Mouse (Mus musculus) erythroid progenitor cell, adult 5-6 weeks (primary cell): Measurements from ENCODE around the gene Atf5. TPM values are rescaled to one million over a fixed set of nuclear protein-coding genes. Genes with fewer than 3 reads are reported as not detected.

Experiments used
- ATAC-seq: replicated peaks from 2 replicates; pipeline ENCODE4 v1.8.0; 2016; ENCODE audit warnings: moderate number of reproducible peaks, mild to moderate bottlenecking, moderate TSS enrichment, inconsistent platforms; ENCODE audit not compliant: poor library complexity, low FRiP score, severe bottlenecking
- total RNA-seq, 2 experiments: library from RNA; stranded (forward) in 1 of 2; stranded (reverse) in 1 of 2; fragments of 150-400 nt in 1 of 2; fragments of 186-747, 209-891 nt in 1 of 2; gene quantifications; 2 replicates each; pipeline versions ENCODE4 v1.2.3 to v1.2.4; 2015 to 2017; ENCODE audit warnings: low replicate concordance in 2 of 2

Gene Atf5
- total RNA-seq, 2 experiments from 2014 or later, result 2.8 to 3.4 TPM

DNA sequence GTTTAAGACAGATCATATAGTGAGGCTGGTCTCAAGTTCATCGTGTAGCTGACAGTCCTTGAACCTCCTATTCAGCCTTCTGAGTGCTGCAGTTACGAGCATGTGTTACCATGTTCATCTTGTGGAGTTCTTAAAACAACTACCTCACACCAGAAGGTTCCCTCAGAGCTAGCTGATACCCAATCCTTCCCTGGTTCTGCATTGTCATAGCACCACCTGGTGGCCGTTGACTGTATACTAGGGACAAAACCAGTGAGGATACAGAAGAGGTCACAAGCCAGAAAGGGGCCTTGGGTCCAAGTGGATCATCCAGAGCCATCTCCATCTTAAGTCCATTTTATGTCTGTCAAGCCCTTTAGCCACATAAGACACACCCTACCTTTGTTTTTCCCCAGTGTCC is 8.4 kb upstream of the Atf5 start:
- peak; percentile 68 for ATAC-seq

DNA sequence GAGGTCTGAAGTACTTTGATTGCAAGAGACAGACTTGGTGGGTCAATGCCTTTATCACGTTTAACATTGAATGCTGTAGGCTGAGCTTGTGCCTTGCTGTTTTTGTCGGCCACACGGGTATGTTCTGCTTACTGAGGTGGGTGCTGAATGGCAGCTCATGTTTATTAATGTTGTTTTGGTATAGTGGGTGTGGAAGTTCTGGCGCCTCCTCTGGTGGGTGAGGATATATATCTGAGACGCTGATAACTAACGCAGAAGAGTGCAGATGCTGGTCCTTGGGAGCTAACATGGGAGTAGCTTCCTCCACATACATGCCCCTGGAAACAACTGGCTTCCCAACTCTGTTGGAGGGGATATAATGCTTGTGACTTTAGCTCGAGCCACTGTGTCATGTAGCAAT is 7.0 kb upstream of the Atf5 start:
- ATAC-seq, result no peak

DNA sequence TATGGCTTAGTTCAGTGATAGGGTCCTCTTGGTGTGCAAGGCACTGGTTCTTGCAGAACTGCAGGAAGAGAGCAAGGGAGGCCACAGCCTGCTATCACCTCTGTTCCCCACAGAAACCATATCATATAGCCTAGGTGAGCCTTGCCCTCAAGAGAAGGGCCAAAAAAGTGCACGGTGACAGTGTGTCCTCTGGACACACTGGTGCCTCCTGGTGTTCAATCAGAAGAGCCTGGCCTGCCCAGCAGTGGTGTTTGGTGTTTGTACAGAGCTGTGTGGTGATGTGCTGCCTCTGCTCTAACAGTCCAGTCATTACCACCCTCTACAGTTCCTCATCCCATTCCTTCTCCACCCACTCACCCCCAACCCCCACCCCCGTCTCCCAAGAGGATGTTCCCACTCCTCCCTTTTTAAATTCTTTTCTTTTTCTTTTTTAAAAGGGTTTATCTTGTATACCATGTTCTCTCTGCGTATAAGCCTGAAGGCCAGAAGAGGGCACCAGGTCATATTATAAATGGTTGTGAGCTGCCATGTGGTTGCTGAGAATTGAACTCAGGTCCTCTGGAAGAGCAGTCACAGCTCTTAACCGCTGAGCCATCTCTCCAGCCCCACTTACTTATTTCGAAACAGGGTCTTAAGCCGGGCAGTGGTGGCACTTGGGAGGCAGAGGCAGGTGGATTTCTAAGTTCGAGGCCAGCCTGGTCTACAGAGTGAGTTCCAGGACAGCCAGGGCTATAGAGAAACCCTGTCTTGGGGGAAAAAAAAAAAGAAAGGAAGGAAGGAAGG is 5.4 kb upstream of the Atf5 start:
- no peak for ATAC-seq

DNA sequence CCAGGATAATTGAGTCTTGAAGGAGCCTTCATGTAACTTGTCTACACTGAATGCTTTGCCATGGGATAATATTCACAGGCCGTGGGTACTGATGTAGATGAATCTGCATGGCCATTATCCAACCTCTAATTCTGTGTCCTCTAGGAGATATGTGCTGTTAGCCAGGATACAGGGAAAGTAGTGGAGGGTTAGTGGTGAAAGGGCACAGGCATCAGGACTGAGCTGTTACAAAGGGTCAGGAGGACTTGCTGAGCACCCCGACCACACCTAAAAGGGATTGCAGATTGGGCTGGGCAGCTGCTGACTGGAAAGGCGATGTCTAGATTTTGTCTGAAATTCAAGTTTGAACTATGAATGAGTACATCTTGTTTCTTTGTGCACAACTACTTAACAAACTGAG is 4.1 kb upstream of the Atf5 start:
- no peak for ATAC-seq

DNA sequence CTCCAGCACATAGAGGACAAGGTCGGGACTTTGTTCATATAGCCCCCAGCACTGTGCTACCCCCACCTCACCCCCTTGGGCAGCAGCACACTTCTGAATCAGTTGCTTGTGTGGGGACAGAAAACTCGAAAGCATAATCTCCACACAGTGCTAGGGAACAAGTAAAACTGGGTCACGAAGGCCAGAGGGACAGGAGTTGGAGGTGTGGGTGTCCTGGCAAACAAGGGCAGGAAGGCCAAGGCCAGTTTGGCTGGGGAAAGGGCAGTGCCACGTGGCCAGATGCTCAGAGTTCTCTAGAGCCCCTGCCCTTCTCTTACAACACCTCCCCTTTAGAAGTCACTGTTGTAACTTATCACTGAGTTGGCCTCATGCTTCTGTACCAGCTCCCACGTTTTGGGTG is 3.4 kb upstream of the Atf5 start:
- ATAC-seq, result no peak

DNA sequence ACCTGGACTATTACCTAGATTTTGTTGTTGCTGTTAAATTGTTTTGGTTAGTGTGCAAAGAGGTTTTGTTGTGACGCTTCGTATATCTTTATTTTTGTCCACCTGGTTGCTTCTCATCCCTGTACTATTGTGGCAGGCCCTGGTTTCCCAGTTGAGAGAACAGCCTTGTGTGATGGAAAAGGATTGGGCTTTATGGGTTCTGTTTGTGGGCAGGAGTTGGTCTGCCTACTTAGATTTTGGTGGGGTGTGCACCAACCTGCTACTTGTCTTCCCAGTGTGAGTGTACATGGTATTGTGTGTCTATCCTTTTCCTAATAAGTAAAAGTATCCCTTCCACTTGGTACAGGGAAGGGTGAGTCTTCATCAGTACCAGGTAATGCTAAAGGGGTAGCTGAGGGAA is 2.9 kb upstream of the Atf5 start:
- no peak for ATAC-seq

DNA sequence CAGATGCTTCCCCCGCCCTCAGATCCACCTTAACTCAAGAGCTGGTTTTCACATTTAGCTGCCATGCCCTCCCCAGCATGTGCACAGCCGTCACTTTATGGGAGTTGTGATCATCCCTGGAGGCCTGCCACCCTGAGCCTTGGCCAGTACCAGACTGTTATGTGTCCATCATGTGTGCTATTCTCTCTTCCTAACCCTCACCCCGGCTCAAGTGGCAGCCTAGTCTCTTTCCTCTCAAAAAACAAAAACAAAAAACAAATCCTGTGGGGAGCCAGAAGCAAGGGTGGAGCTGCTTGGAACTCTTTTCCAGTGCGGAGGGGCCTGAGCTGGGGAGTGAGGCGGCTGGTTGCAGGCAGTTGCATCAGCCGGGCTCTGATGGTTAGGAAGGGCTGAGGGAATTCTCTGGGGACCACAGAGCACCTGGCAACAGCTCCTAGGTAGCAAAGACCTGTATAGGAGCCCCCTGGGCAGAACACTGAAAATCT is 2.3 kb upstream of the Atf5 start:
- ATAC-seq, result no peak

DNA sequence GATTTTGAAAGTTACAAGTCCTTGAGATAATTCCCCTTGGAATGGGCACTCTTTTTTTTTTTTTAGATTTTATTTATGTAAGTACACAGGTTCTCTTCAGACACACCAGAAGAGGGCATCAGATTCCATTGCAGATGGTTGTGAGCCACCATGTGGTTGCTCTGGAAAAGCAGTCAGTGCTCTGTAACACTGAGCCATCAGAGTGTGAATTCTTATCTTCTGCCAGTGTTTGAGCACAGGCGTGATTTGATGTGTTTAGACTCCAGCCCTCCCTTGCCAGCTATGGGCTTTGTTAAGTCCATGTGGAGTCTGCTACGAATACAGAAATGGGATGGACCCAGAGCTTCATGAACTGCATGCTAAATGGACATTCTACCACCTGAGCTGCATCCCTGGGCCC is 1.7 kb upstream of the Atf5 start:
- no peak for ATAC-seq

DNA sequence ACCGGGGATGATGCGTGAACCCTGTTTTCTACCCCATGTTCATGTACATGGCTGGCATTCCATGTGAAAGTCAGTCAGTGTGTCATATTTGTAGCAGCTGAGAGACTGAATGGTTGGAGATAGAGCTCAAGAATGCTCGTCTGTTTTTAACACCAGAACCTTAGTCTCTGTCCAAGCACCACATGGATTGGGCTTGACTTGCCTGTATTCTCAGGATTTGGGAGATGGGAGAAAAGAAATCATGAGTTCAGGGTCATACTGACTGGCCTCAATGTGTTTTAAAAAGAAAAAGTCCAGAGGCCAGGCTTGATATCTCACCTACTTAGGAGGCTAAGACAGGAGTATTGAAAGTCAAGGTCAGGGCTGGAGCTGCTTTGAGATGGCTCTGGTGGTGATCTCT is 983 bp upstream of the Atf5 start:
- ATAC-seq, result no peak

DNA sequence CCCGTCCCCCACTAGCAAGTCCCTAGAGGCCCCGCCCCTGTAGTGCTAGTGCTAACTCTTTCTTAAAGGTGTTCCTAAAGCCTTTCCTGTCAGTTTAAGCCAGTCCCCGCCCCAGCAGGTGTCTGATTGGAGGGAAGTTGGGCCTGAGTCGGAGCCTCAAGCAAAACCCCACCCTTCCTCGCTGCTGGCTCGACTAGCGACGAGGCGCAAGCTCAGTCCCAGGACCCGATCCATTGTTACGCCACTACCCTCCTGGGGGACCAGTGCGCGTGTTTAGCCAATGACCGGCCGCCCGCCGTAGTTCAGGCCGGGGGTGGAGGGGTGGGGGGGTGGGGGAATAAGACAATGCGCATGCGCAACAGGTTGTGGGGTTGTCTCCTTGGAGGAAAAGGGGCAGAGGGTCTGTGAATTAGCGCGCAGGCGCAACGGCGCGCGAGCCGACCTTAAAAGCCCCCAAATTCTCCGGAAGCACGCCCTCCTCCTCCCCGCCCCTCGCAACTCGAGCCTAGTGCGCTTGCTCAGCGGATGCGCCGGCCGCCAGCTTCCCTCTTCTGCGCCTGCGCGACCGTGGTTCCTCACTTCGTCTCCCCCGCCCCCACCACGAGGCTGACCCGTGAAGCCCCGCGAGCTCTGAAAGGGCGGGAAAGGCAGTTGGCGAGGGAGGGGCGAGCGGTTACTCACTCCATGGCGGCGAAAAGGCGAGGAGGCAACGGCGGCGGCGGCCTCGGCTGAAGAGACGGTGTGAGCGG is 563 bp downstream of the Atf5 start, which contains the start of the genes Nup62 and Il4i1:
Gene Nup62, plus strand, starts transcription at position 368 of the 749 bp plus-strand sequence.
Gene Il4i1, plus strand, starts transcription at position 667 of the 749 bp plus-strand sequence.
- peak; percentile 90 for ATAC-seq

DNA sequence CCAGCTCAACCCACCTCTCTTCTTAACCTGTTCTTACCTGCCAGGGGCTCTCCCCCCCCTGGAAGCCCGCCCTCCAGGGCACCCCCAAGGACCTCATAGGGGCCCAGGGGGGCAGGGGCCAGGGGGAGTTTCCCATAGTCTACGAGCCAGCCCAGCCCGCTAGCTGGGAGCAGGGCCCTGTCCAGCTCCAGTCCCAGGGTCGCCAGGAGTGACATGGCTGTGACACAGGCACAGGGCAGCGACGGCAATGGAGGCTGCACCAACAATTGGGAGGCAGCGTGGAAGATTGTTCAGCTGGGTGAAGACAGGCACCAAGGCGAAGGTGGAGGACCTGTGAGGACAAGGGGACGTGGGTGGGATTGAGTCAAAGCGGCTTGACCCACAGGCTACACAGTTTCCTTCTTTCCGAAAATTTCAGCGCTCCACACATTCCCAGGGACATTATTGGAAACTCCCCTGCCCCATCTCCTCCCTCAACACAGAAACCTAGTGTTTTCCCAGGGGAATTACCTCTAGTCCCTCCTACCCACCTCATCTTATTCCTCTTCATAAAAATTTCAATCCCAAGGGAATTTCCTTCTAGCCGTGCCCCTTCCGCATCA is 1.4 kb downstream of the Atf5 start:
- ATAC-seq, result no peak

DNA sequence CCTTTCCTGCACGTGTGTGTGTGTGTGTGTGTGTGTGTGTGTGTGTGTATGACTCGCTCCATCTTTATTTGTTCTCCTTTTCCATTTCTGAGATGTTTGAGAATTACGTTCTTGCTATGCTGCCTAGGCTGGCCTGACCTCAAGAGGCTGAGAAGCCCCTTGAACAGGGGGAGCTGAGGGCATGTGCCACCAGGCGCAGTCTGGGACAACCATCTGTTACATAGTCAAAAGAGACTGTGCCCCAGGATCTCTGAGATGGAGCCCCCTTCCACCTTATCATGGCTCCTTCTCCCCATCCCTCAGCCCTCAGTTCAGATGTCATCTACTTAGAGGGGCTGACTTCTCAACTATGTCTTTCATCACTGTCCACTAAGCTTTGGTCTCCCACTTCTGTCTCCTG is 2.0 kb downstream of the Atf5 start:
- ATAC-seq, result no peak

DNA sequence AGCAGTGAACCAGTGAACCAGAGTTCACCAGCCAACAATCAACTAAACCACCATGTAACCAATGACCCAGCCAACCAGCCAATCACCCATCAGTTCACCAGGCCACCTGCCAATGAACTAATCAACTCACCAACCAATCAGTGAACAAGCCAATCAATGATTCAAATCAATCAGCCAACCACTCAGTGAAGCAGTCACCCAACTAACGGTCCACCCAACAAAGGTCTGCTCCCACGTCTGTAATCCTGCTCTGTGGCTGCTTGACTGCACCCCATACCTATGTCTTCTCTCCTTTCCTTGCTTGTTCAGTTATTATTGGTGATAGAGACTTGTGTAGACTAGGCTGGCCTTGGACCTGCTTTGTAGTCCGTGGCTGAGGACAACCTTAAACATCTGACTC is 2.5 kb downstream of the Atf5 start:
- no peak for ATAC-seq

DNA sequence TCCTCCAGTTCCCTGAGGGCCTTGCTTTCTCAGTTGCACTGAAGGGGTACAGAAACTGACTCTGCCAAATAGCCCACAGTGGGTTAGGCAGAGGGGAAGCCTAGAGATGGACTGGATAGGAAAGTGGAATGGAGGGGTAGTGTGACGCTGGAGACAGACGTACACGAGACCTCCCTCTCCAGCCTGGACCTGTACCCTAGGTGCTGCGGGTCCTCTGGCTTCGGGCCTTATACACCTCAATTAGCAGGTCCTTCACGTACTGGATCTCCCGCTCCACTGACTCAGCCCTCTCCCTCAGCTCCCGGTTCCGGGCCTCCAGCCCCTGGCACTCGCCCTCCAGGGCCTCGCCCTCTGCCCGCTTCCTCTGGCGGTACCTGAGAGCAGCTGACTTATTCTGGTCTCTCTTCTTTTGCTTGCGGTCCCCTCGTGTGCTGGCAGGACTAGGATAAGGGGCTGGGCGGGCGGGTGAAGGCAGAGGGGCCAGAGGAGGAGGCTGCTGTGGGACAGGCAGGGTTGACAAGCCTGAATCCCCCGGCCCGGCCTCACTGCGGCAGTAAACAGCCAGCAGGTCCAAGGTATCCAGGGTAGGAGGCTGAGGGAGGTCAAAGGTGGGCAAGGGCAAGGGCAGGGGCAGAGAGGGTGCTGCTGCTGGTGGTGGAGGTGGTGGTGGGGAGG is 3.7 kb downstream of the Atf5 start:
- no peak for ATAC-seq

DNA sequence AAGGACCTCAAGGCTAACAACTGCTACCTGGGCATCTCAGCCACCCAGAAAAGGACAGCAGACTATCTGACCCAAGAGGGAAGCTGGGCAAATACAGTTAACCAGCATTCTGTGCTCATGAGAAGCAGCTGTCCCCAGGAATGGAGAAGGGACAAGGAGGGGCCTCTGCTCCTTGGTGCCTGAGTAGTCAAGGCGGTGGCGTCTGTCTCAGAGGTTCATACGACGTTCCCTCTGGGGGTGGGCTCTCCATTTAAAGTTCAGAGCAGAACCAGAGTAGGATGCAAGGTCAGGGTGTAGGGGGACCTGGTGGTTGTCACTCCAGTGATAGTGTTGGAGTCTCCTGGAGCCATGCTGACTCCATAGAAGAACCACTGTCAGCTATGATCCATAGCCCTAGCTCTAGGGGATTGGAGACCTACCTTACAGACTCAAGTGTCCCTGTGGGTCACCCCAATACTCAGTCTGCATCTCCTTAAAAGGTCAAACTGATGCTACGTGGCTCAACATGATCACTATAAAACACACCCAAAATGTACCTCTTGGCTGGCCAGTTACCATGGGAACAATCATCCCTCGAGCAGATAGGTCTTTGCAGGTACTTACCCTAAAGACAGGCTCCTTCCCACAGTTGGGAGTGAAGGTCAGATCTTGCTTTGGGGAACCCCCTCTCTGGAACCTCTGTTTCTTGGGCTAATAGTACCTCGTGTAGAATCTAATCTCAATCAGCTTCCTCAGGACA is 5.5 kb downstream of the Atf5 start:
- no peak for ATAC-seq

DNA sequence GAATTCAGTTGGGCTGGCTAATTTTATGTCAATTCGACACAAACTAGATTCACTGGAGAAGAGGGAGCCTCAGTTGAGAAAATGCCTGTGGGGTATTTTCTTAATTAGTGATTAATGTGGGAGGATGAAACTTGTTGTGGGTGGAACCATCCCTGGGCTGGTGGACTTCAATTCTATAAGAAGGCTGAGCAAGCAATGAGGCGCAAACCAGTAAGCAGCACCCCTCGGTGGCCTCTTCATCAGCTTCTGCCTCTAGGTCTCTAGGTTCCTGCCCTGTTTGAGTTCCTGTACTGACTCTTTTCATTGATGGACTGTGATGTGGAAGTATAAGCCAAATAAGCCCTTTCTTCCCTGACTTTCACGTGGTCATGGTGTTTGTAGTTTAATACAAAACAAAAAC is 6.1 kb downstream of the Atf5 start:
- no peak for ATAC-seq

DNA sequence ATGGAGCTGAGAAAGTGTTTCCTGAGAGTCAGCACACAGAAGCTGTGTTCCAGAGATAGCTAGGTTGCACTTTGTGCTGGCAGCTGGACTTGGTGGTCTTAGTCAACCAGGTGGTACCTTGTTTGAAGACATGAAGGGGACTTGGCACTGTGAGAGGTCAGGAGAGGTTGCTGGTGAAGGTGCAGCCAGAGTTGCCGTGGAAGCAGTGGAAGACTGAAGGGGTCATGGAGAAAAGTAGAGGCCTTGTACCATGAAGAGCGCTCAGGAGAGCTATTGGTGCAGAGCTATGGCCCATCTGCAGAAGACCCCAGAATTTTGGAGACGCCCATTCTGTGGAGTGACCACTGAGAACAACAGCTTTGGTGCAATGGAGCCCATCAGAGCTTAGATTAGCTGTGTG is 7.0 kb downstream of the Atf5 start:
- no peak for ATAC-seq

DNA sequence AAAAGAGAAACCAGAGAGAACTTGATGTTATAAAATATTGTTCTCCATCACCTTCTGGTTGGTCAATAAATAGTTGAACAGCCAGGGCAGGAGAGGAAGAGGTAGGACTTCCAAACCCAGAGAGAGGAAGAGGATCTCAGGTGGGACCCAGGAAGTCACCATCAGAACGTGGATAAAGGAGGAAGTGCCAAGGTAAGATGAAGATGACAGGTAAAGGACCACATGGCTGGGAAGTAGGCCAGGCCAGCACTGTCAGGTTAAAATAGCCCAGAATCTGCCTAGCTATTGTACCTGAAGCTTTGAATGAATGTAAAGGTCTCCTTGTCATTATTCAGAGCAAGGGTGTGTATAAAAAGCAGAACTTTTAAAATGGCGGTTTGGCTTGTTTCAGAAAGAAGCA is 7.5 kb downstream of the Atf5 start:
- no peak for ATAC-seq

DNA sequence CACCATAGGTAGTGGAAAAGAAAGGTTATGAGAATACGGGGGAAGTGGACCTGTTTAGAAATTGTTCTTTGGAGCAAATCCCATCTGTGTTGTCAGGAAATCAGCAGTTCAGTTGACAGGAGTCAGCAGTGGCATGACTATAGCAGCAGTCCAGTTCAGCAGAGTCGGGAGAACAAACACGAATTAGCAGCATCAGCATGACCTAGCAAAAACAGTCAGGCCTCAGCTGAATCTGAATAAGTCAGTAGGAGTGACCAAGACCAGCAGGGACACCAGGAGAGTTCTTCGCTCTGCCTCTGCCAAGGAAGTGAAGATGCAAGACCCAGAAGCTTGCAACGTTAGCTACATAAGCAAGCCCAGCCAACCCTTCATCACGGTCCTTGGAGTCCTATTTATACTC is 23.7 kb downstream of the Atf5 start:
- no peak for ATAC-seq

DNA sequence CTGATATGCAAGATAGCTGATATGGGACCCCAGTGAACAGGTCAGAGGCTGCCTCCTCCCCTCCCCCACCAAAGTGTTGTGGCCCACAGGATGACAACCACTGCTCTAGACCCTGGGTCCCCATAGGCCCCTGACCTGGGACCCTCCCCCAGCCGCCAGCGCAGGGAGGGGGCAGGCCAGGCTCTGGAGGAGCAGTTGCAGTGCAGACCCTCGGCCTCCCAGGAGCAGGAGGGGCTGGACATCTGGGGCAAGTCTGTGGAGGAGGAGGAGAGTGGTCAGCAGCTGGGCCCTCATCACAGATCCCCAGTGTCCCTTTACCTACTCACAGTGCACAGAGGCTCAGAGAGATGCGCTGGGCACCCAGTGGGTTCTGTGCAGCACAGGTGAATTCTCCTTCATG is 26.4 kb downstream of the Atf5 start:
- no peak for ATAC-seq
